Mouse (Mus musculus): ENCODE data around the gene Dnmt1.

DNA sequence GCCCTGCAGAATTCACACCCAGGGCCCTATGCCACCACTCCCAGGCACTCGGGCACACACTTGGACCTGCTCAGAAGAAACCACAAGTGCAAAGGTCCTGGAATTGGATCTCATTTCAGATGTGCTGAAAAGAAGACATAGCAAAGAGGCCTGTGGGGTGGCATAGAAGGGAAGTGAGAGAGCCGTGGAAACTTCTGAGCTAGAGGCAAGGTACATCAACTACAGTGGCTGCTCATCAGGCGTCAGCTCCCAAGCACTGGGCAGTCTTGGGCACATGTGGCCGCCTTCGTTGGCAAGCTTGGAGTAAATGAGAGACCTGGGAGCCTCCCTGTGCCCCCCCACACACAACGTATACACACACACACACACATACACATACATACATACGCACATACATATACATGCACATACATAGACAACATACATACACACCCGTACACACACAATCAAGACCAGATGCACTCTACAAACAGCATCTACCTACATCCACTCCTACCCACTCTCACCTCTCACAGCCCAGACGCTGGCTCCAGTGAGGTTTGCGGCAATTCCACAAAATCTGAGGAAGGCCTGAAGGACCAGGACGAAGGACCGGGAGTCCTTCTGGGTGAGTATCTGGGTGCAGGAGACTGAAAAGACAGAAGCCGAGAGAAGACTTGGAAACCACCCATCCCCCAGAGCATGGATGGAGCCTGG, 80.4 kb downstream of the Dnmt1 start, which contains the start of gene Angptl6:
- no peak for TF ChIP-seq CTCF (IDR thresholded peaks at IDR 0.05; ENCODE audit: extremely low read depth, insufficient read length, insufficient replicate concordance, low read depth, low read length)
- no peak for TF ChIP-seq POLR2A (IDR thresholded peaks at IDR 0.05; ENCODE audit: low read depth, low read length)
